Mouse (Mus musculus): ENCODE results near the gene Gm45717.

GRCm38 (mm10) chr7:140907697-140908096 is 48.0 kb downstream of the Gm45717 start:
- TF ChIP-seq GATA1 (IDR thresholded peaks at IDR 0.05; ENCODE audit: low read length) (no peak), TAL1 (IDR thresholded peaks at IDR 0.05; ENCODE audit: low read length) (no peak)

Measured in erythroblast, embryonic 14.5 days (primary cell).